Mouse (Mus musculus): ENCODE data around the gene Lrp11. TPM values are rescaled to one million over a fixed set of nuclear protein-coding genes. Genes with fewer than 3 reads are reported as not detected.

Gene Lrp11
- polyA plus RNA-seq, 1 experiment = not detected

GRCm38 (mm10) chr10:7619821-7620241, 30.2 kb downstream of the Lrp11 start:
- Histone ChIP-seq H3K4me3 (replicated peaks) (no peak overlapping the region), H3K9me3 (ENCODE audit: control insufficient read depth, low read length) (no peaks in the 10 kb centered on the region), H3K36me3 (ENCODE audit: control insufficient read depth) (no peaks in the 10 kb centered on the region), H3K27me3 (ENCODE audit: control insufficient read depth) (no peaks in the 10 kb centered on the region), H3K4me1 (ENCODE audit: control insufficient read depth) (peaks cover 6% of the 10 kb centered on the region)
- TF ChIP-seq TAL1 (IDR thresholded peaks at IDR 0.05; ENCODE audit: low read length) (no peak), GATA1 (IDR thresholded peaks at IDR 0.05; ENCODE audit: low read length) (no peak)

- TF ChIP-seq TAL1 (IDR thresholded peaks at IDR 0.05; ENCODE audit: low read length) = no peak
- TF ChIP-seq GATA1 (IDR thresholded peaks at IDR 0.05; ENCODE audit: low read length) = no peak
- H3K27me3 ChIP-seq (ENCODE audit: control insufficient read depth) = no peaks in the 10 kb centered on the region
- H3K4me3 ChIP-seq (replicated peaks) = no peak overlapping the region
- H3K9me3 ChIP-seq (ENCODE audit: control insufficient read depth, low read length) = no peaks in the 10 kb centered on the region
- no peaks in the 10 kb centered on the region for H3K36me3 ChIP-seq (ENCODE audit: control insufficient read depth)
- peaks cover 6% of the 10 kb centered on the region for H3K4me1 ChIP-seq (ENCODE audit: control insufficient read depth)
These were observed 31.1 kb downstream of the Lrp11 start for GRCm38 (mm10) chr10:7620723-7621122.

DNA sequence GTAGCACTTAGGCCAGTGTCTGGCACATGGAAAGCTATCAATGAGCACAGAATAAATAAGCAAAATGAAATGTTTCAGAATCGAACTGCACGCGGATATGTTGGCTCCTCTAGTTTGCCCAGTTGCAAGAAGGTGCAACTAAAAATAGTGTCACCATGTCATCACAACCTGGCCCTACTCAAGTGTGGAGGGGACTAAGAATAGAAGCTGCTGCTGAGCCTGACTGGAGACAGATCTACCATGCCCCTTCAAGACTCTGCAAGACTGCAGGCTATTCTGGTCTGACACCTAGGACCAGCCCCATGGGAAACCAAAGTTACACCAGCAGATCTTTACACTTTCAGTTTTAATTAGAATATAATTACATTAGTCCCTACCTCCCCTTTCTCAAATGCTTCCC, 32.8 kb downstream of the Lrp11 start:
- TF ChIP-seq TAL1 (IDR thresholded peaks at IDR 0.05; ENCODE audit: low read length) = no peak
- TF ChIP-seq GATA1 (IDR thresholded peaks at IDR 0.05; ENCODE audit: low read length) = no peak
- Histone ChIP-seq H3K4me1 (ENCODE audit: control insufficient read depth) (peaks cover 6% of the 10 kb centered on the region), H3K4me3 (replicated peaks) (no peak overlapping the region), H3K36me3 (ENCODE audit: control insufficient read depth) (peaks cover 12% of the 10 kb centered on the region), H3K27me3 (ENCODE audit: control insufficient read depth) (no peaks in the 10 kb centered on the region), H3K9me3 (ENCODE audit: control insufficient read depth, low read length) (no peaks in the 10 kb centered on the region)

GRCm38 (mm10) chr10:7623861-7624518, 34.4 kb downstream of the Lrp11 start:
- no peak for TF ChIP-seq TAL1 (IDR thresholded peaks at IDR 0.05; ENCODE audit: low read length)
- TF ChIP-seq GATA1 (IDR thresholded peaks at IDR 0.05; ENCODE audit: low read length) = no peak
- Histone ChIP-seq H3K27me3 (ENCODE audit: control insufficient read depth) (no peaks in the 10 kb centered on the region), H3K4me1 (ENCODE audit: control insufficient read depth) (peaks cover 6% of the 10 kb centered on the region), H3K9me3 (ENCODE audit: control insufficient read depth, low read length) (no peaks in the 10 kb centered on the region), H3K4me3 (replicated peaks) (no peak overlapping the region), H3K36me3 (ENCODE audit: control insufficient read depth) (peaks cover 28% of the 10 kb centered on the region)

- no peaks in the 10 kb centered on the region for H3K9me3 ChIP-seq (ENCODE audit: control insufficient read depth, low read length)
- no peak overlapping the region for H3K4me3 ChIP-seq (replicated peaks)
- no peaks in the 10 kb centered on the region for H3K27me3 ChIP-seq (ENCODE audit: control insufficient read depth)
- TF ChIP-seq GATA1 (IDR thresholded peaks at IDR 0.05; ENCODE audit: low read length) = no peak
- no peak for TF ChIP-seq TAL1 (IDR thresholded peaks at IDR 0.05; ENCODE audit: low read length)
- H3K4me1 ChIP-seq (ENCODE audit: control insufficient read depth) = peaks cover 4% of the 10 kb centered on the region
- peaks cover 74% of the 10 kb centered on the region for H3K36me3 ChIP-seq (ENCODE audit: control insufficient read depth)
These were observed 39.5 kb downstream of the Lrp11 start for GRCm38 (mm10) chr10:7629092-7629491.

DNA sequence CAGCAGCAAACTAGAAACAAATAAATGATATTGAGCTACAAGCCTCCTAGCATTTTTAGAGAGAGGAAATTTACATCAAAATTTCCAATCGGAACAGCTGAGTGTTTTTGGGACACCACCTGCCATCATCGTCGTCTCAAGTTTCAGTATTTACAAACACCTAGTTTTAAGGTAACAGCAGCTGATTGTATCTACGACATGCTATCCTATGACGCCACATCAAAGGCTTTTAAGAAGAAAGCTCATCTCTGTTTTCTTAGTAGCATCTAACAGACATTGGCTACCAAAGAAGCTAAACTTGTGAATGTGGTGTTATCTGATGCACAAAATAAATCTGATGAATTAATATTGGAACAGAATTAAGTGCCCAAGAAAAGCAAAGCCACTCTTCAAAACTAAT, 40.7 kb downstream of the Lrp11 start:
- no peak for TF ChIP-seq TAL1 (IDR thresholded peaks at IDR 0.05; ENCODE audit: low read length)
- no peak for TF ChIP-seq GATA1 (IDR thresholded peaks at IDR 0.05; ENCODE audit: low read length)
- no peaks in the 10 kb centered on the region for H3K4me1 ChIP-seq (ENCODE audit: control insufficient read depth)
- H3K27me3 ChIP-seq (ENCODE audit: control insufficient read depth) = no peaks in the 10 kb centered on the region
- H3K36me3 ChIP-seq (ENCODE audit: control insufficient read depth) = peaks cover 74% of the 10 kb centered on the region
- H3K9me3 ChIP-seq (ENCODE audit: control insufficient read depth, low read length) = no peaks in the 10 kb centered on the region
- H3K4me3 ChIP-seq (replicated peaks) = no peak overlapping the region

- no peak overlapping the region for H3K4me3 ChIP-seq (replicated peaks)
- H3K36me3 ChIP-seq (ENCODE audit: control insufficient read depth) = peaks cover 72% of the 10 kb centered on the region
- TF ChIP-seq TAL1 (IDR thresholded peaks at IDR 0.05; ENCODE audit: low read length) (no peak), GATA1 (IDR thresholded peaks at IDR 0.05; ENCODE audit: low read length) (no peak)
- H3K27me3 ChIP-seq (ENCODE audit: control insufficient read depth) = no peaks in the 10 kb centered on the region
- H3K4me1 ChIP-seq (ENCODE audit: control insufficient read depth) = no peaks in the 10 kb centered on the region
- no peaks in the 10 kb centered on the region for H3K9me3 ChIP-seq (ENCODE audit: control insufficient read depth, low read length)
These were observed 41.5 kb downstream of the Lrp11 start for GRCm38 (mm10) chr10:7630951-7631720.

GRCm38 (mm10) chr10:7640366-7640765, 50.8 kb downstream of the Lrp11 start:
- Histone ChIP-seq H3K9me3 (ENCODE audit: control insufficient read depth, low read length) (no peaks in the 10 kb centered on the region), H3K4me1 (ENCODE audit: control insufficient read depth) (no peaks in the 10 kb centered on the region), H3K4me3 (replicated peaks) (no peak overlapping the region), H3K27me3 (ENCODE audit: control insufficient read depth) (no peaks in the 10 kb centered on the region), H3K36me3 (ENCODE audit: control insufficient read depth) (peaks cover 84% of the 10 kb centered on the region)
- no peak for TF ChIP-seq GATA1 (IDR thresholded peaks at IDR 0.05; ENCODE audit: low read length)
- TF ChIP-seq TAL1 (IDR thresholded peaks at IDR 0.05; ENCODE audit: low read length) = no peak

DNA sequence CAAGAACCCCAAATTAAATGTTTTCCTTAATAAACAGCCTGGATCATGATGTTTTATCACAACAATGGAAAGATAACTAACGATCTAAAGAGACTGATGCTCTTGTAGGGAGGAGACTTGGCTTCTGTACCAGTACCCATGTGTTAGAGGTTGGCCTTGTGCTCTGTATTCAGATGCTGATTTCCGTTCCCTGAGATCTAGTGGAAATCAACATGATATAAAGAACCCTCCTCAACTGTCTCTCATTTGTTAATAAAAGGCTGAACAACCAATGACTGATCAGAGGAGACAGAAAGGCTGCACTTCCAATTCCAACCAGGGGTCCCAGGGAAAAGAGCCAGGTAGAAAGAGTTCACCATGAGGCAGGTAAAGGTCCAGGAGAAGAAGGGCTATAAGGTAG, 56.3 kb downstream of the Lrp11 start:
- no peaks in the 10 kb centered on the region for H3K27me3 ChIP-seq (ENCODE audit: control insufficient read depth)
- no peaks in the 10 kb centered on the region for H3K4me1 ChIP-seq (ENCODE audit: control insufficient read depth)
- H3K36me3 ChIP-seq (ENCODE audit: control insufficient read depth) = peaks cover 79% of the 10 kb centered on the region
- no peak overlapping the region for H3K4me3 ChIP-seq (replicated peaks)
- TF ChIP-seq GATA1 (IDR thresholded peaks at IDR 0.05; ENCODE audit: low read length) (no peak), TAL1 (IDR thresholded peaks at IDR 0.05; ENCODE audit: low read length) (no peak)
- H3K9me3 ChIP-seq (ENCODE audit: control insufficient read depth, low read length) = no peaks in the 10 kb centered on the region
